Mouse (Mus musculus) cerebellum, adult 2 months (tissue): ENCODE data around the gene Ttll11.

Experiments used
- CTCF ChIP-seq: fragments of 200-500 bp; IDR thresholded peaks from 2 replicates; pipeline ENCODE4 v1.5.1; 2011; ENCODE audit warnings: low read depth, mild to moderate bottlenecking, control low read depth, low read length, moderate library complexity, borderline replicate concordance; ENCODE audit not compliant: insufficient read depth
- POLR2A ChIP-seq: fragments of 200-500 bp; IDR thresholded peaks from 2 replicates; pipeline ENCODE4 v1.6.1; 2011; ENCODE audit warnings: low read length, control low read depth, borderline replicate concordance; ENCODE audit not compliant: insufficient read depth

DNA sequence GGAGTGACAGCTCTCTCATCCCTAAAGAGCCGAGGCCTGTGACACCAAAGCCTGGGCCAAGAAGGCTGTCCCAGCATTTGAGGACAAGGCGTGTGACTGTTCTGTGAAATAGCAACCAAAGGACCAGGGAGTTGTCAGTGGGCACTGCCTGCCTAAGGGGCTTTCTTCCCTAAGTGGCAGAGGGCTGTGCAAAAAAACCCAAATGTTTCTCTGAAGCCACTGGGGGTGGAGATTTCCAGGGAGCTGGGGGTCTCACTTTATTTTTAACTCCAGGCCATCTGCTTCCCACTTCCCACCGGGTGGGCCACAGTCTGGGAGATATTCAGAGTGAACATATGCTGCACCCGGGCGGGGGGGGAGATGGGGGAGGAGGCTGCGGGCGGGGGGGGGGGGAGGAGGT lies 233.1 kb downstream of the Ttll11 start:
- TF ChIP-seq CTCF (no peak), POLR2A (0 out of 2 replicates have a peak, but pooled peaks have one; percentile 4)
